Mouse (Mus musculus) liver, embryonic 13.5 days (tissue): ENCODE measurements at regions not wholly inside any gene's neighbourhood (a gene's known extent, or its start where the extent isn't known, plus 50 kb on each side); places are given as distances from the start of the nearest gene placed in this dataset.
"Not testable (repeated sequence)": the region's sequence is repeated elsewhere in the genome, so short reads cannot be mapped to it uniquely, and the experiment has no call there.

Experiments
- ATAC-seq: fragments of 200-750 bp; cut with Nextera tagmentation; 2 replicates; pipeline ENCODE4 v1.8.0; 2017; ENCODE audit warnings: low read depth, mild to moderate bottlenecking, moderate number of reproducible peaks, moderate library complexity
- DNase-seq: peaks from one replicate; pipeline ENCODE4 v3.0.0; 2022
- H3K27ac ChIP-seq: fragments of 300-500 bp; sonication (generic); 2 replicates; pipeline ENCODE4 v1.5.1; 2015; ENCODE audit warnings: moderate library complexity, mild to moderate bottlenecking, inconsistent platforms
- H3K27me3 ChIP-seq: fragments of 300-500 bp; sonication (generic); 2 replicates; pipeline ENCODE4 v1.6.1; 2015; ENCODE audit warnings: mild to moderate bottlenecking, inconsistent platforms
- H3K36me3 ChIP-seq: fragments of 300-500 bp; sonication (generic); 2 replicates; pipeline ENCODE4 v1.6.1; 2015; ENCODE audit warnings: mild to moderate bottlenecking, inconsistent platforms
- H3K4me1 ChIP-seq: fragments of 300-500 bp; sonication (generic); replicated peaks from 2 replicates; pipeline ENCODE4 v1.6.1; 2015; ENCODE audit warnings: inconsistent platforms
- H3K4me2 ChIP-seq: fragments of 300-500 bp; sonication (generic); 2 replicates; pipeline ENCODE4 v1.6.1; 2015; ENCODE audit warnings: inconsistent platforms, mild to moderate bottlenecking, moderate library complexity
- H3K4me3 ChIP-seq: fragments of 300-500 bp; sonication (generic); replicated peaks from 2 replicates; pipeline ENCODE4 v1.5.1; 2015; ENCODE audit warnings: mild to moderate bottlenecking, inconsistent platforms
- H3K9ac ChIP-seq: fragments of 300-500 bp; sonication (generic); 2 replicates; pipeline ENCODE4 v1.6.1; 2015; ENCODE audit warnings: mild to moderate bottlenecking, inconsistent platforms
- H3K9me3 ChIP-seq: fragments of 300-500 bp; sonication (generic); replicated peaks from 2 replicates; pipeline ENCODE4 v1.6.1; 2016; ENCODE audit warnings: inconsistent platforms
- WGBS: fragments of 180-500 bp; shearing (Covaris S2); methylation state at CpG from one replicate; pipeline ENCODE4 v1.1.7; 2015; ENCODE audit not compliant: insufficient replicate concordance; 5-methylcytosine and 5-hydroxymethylcytosine counted together

GRCm38 (mm10) chr5:129294861-129295542 is 198.5 kb downstream of the Adgrd1 start:
- not testable (repeated sequence) for ATAC-seq, H3K9me3 ChIP-seq, H3K9ac ChIP-seq, H3K4me1 ChIP-seq, DNase-seq, H3K4me3 ChIP-seq, H3K4me2 ChIP-seq, H3K27me3 ChIP-seq, H3K36me3 ChIP-seq, H3K27ac ChIP-seq
- 58% methylated on average over 8 of the region's 8 CpGs for WGBS

GRCm38 (mm10) chr5:129297657-129298349 is 201.3 kb downstream of the Adgrd1 start:
- no peak overlapping the region for H3K4me2 ChIP-seq
- ATAC-seq (no peak), DNase-seq (no peak)
- H3K27ac ChIP-seq = no peak overlapping the region
- H3K9me3 ChIP-seq = no peaks in the 10 kb centered on the region
- no peaks in the 10 kb centered on the region for H3K27me3 ChIP-seq
- WGBS = 38% methylated on average over 11 of the region's 11 CpGs
- H3K4me1 ChIP-seq = peaks cover 8% of the 10 kb centered on the region; the same call in 1 of the 2 replicates
- no peaks in the 10 kb centered on the region for H3K36me3 ChIP-seq
- H3K9ac ChIP-seq = no peak overlapping the region
- no peak overlapping the region for H3K4me3 ChIP-seq

- ATAC-seq (peak; percentile 74), DNase-seq (peak; percentile 3)
- 26% methylated on average over 10 of the region's 11 CpGs for WGBS
These were observed 202.2 kb upstream of the Sfswap start for GRCm38 (mm10) chr5:129298646-129299455.

DNA sequence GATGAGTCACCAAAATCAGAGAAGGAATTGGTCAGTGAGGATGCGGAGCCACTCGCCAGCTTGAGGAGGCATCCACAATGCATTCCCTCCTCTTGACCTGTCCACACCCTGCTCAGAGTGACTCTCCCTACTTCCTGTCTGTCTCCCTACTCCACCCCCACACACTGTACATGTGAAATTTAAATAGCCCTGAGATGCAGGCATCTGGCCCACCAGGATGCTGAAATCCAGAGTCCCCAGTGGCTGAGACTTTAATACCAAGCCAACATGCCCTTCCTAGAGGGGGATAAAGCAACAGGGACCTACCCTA is 201.6 kb upstream of the Sfswap start:
- DNase-seq (no peak), ATAC-seq (peak; percentile 52; the same call in 1 of the 2 replicates)
- Histone ChIP-seq H3K4me1 (peaks cover 8% of the 10 kb centered on the region), H3K27ac (peak overlapping the region; percentile 34; the same call in 1 of the 2 replicates), H3K4me3 (no peak overlapping the region), H3K9ac (no peak overlapping the region), H3K36me3 (no peaks in the 10 kb centered on the region), H3K9me3 (no peaks in the 10 kb centered on the region), H3K4me2 (no peak overlapping the region), H3K27me3 (no peaks in the 10 kb centered on the region)
- 41% methylated on average over 2 of the region's 2 CpGs for WGBS

More at GRCm38 (mm10) chr5:129298646-129299455, 202.2 kb upstream of the Sfswap start:
- peaks cover 8% of the 10 kb centered on the region for H3K4me1 ChIP-seq
- no peaks in the 10 kb centered on the region for H3K9me3 ChIP-seq
- no peak overlapping the region for H3K4me3 ChIP-seq
- H3K9ac ChIP-seq = no peak overlapping the region
- no peak overlapping the region for H3K4me2 ChIP-seq
- H3K27me3 ChIP-seq = no peaks in the 10 kb centered on the region
- H3K27ac ChIP-seq = peak overlapping the region; percentile 34; the same call in 1 of the 2 replicates
- H3K36me3 ChIP-seq = no peaks in the 10 kb centered on the region

- DNase-seq = no peak
- peaks cover 8% of the 10 kb centered on the region for H3K4me1 ChIP-seq
- no peaks in the 10 kb centered on the region for H3K36me3 ChIP-seq
- no peak overlapping the region for H3K9ac ChIP-seq
- 69% methylated on average over 6 of the region's 6 CpGs for WGBS
- H3K9me3 ChIP-seq = no peaks in the 10 kb centered on the region
- H3K27me3 ChIP-seq = no peaks in the 10 kb centered on the region
- H3K27ac ChIP-seq = no peak overlapping the region
- no peak overlapping the region for H3K4me2 ChIP-seq
- ATAC-seq = no peak
- no peak overlapping the region for H3K4me3 ChIP-seq
These were observed 200.6 kb upstream of the Sfswap start for GRCm38 (mm10) chr5:129300423-129300822.

- Histone ChIP-seq H3K27me3 (no peaks in the 10 kb centered on the region), H3K4me3 (no peak overlapping the region), H3K9ac (no peak overlapping the region), H3K9me3 (no peaks in the 10 kb centered on the region), H3K4me1 (no peaks in the 10 kb centered on the region), H3K36me3 (no peaks in the 10 kb centered on the region), H3K27ac (no peak overlapping the region), H3K4me2 (no peak overlapping the region)
- ATAC-seq (no peak), DNase-seq (no peak)
- WGBS = 46% methylated on average over 9 of the region's 9 CpGs
These were observed 185.4 kb upstream of the Sfswap start for GRCm38 (mm10) chr5:129315626-129316025.

- DNase-seq (no peak), ATAC-seq (no peak)
- H3K4me1 ChIP-seq = no peaks in the 10 kb centered on the region
- H3K27ac ChIP-seq = no peak overlapping the region
- no peak overlapping the region for H3K9ac ChIP-seq
- H3K9me3 ChIP-seq = no peaks in the 10 kb centered on the region
- no peaks in the 10 kb centered on the region for H3K27me3 ChIP-seq
- 18% methylated on average over 11 of the region's 11 CpGs for WGBS
- no peaks in the 10 kb centered on the region for H3K36me3 ChIP-seq
- H3K4me3 ChIP-seq = no peak overlapping the region
- H3K4me2 ChIP-seq = no peak overlapping the region
These were observed 169.9 kb upstream of the Sfswap start for GRCm38 (mm10) chr5:129331094-129331523.

GRCm38 (mm10) chr5:129332014-129332413 is 169.0 kb upstream of the Sfswap start:
- ATAC-seq (no peak), DNase-seq (no peak)
- H3K27ac ChIP-seq = no peak overlapping the region
- H3K9me3 ChIP-seq = no peaks in the 10 kb centered on the region
- H3K4me3 ChIP-seq = no peak overlapping the region
- H3K27me3 ChIP-seq = no peaks in the 10 kb centered on the region
- no peak overlapping the region for H3K4me2 ChIP-seq
- no peaks in the 10 kb centered on the region for H3K36me3 ChIP-seq
- H3K9ac ChIP-seq = no peak overlapping the region
- H3K4me1 ChIP-seq = no peaks in the 10 kb centered on the region
- WGBS = 75% methylated on average over 3 of the region's 3 CpGs

DNA sequence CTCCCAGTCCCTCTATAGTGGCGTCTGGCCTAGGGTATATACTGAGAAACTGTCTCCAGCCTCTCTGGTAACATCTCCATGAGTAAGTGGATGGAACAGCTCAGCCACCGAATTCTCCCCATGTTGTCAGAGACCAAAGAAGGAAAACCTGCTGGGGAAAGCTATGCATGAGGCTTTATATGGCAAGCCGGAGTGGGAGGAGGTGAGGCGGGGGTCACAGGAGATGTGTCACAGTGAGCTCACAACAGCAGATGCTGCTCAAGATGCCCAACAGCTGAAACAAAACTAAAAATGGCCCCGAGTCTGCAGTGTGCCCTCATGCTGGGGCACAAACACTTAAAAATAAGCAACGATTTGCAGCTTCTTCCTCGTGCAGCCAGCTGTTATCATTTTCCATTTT is 162.5 kb upstream of the Sfswap start:
- Histone ChIP-seq H3K27ac (no peak overlapping the region), H3K9me3 (no peaks in the 10 kb centered on the region), H3K9ac (no peak overlapping the region), H3K36me3 (no peaks in the 10 kb centered on the region), H3K4me3 (no peak overlapping the region), H3K27me3 (no peaks in the 10 kb centered on the region), H3K4me1 (no peaks in the 10 kb centered on the region), H3K4me2 (no peak overlapping the region)
- WGBS = 67% methylated on average over 7 of the region's 7 CpGs
- no peak for DNase-seq
- ATAC-seq = no peak

DNA sequence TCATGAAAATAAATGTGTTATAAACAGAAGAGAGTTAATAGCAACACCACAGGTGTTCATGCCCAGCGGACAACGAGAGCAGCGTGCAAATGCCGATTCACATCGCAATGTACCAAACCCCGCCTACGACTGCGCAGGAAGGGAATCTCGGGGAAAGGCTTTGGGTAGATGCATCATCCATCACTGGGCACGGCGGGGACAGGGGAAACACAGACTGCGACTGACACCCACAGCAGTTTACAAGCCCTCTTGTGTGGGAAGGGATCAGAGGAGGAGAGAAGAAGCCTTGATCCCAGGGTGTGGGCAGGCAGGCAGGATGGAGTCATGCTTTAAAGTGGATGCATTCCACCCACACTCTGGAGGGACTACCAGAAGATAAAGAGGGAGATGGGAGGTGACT is 157.0 kb upstream of the Sfswap start:
- no peak overlapping the region for H3K4me3 ChIP-seq
- ATAC-seq (no peak), DNase-seq (no peak)
- 72% methylated on average over 12 of the region's 12 CpGs for WGBS
- H3K9ac ChIP-seq = no peak overlapping the region
- H3K27ac ChIP-seq = no peak overlapping the region
- no peaks in the 10 kb centered on the region for H3K36me3 ChIP-seq
- H3K9me3 ChIP-seq = no peaks in the 10 kb centered on the region
- no peaks in the 10 kb centered on the region for H3K27me3 ChIP-seq
- no peaks in the 10 kb centered on the region for H3K4me1 ChIP-seq
- H3K4me2 ChIP-seq = no peak overlapping the region

DNA sequence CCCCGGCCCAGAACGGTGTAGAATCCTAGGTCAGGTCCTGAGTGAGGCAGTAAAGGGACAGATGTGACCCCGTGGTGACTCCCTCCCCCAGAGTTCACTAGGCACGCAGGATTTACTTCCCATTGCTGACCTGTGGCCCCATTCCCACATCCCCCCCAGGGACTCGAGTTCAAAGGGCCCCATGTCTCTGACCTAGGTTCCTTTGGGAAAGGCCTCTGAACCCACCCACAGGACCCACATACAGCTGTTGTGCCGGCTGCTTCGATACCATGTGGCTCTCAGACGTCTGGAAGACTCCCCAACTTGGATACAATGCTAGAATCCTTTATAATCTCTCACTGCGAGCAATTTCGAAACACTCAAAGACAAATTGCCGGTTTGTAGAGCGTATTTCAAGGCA is 151.0 kb upstream of the Sfswap start:
- Histone ChIP-seq H3K27me3 (no peaks in the 10 kb centered on the region), H3K4me2 (no peak overlapping the region), H3K9me3 (no peaks in the 10 kb centered on the region), H3K4me3 (no peak overlapping the region), H3K9ac (no peak overlapping the region), H3K4me1 (no peaks in the 10 kb centered on the region), H3K27ac (no peak overlapping the region), H3K36me3 (no peaks in the 10 kb centered on the region)
- no peak for DNase-seq
- WGBS = 53% methylated on average over 12 of the region's 12 CpGs
- no peak for ATAC-seq
